In the genomic region with DNA sequence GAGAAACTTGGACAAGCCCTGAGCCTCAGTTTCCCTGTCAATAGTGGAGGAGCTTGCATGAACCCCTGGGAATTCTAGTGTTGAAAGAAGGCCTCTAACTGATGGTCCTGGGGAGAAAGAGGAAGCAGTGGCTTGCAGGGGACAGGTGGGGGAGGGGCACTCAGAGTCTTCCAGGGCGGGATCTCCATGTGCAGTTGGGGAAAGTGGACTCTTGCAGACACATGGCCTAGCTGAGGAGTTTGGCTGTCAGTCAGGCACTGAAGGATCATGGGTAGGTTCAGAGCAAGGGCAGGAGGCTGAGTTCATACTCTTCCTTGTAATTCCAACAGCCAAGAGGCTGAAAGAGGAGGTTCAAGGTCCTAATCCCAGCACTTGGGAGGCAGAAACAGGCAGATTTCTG, we compare ENCODE assay signal across 20 mouse cellular contexts. TPM values are rescaled to one million over a fixed set of nuclear protein-coding genes. Genes with fewer than 3 reads are reported as not detected.
DNase-seq lines count a peak whose midpoint lies in the region; ATAC-seq and TF ChIP-seq lines count a peak whose summit lies in the region.
"Had no signal": no experiment of that assay in that cellular context is flagged by ENCODE, and none has a peak within 500 bp of the region (broad histone marks: within the 10 kb centered on the region; RNA-seq: fewer than 3 reads in every experiment).

No protein-coding gene starts in this region.

- no peak overlapping the region for H3K9ac ChIP-seq in liver, embryonic 11.5 days (ENCODE audit: low read depth, low read length)
- H3K9ac ChIP-seq in midbrain, postnatal 0 days (replicated peaks; ENCODE audit: low read length, poor library complexity, severe bottlenecking): no peak overlapping the region
- H3K9ac ChIP-seq: embryonic facial prominence, embryonic 12.5 days; intestine, embryonic 15.5 days; limb, embryonic 12.5 days had no signal

- no peak for ATAC-seq in liver, embryonic 11.5 days (replicated peaks; ENCODE audit: low FRiP score)
- ATAC-seq in megakaryocyte progenitor cell, adult 5-6 weeks (replicated peaks; ENCODE audit: poor library complexity): peak; percentile 45
- ATAC-seq in cerebellum, adult (ENCODE audit: insufficient number of reproducible peaks, low FRiP score, low TSS enrichment): no peak
- no peak for ATAC-seq in midbrain, postnatal 0 days (ENCODE audit: low FRiP score)
- ATAC-seq: intestine, embryonic 15.5 days had no signal

- no peak overlapping the region for H3K27ac ChIP-seq in liver, embryonic 11.5 days (ENCODE audit: low read depth, low read length)
- no peak overlapping the region for H3K27ac ChIP-seq in midbrain, postnatal 0 days (ENCODE audit: low read depth, low read length)
- H3K27ac ChIP-seq: embryonic facial prominence, embryonic 12.5 days; intestine, embryonic 15.5 days; limb, embryonic 12.5 days had no signal

- H3K36me3 ChIP-seq in liver, embryonic 11.5 days (ENCODE audit: control insufficient read depth, insufficient read depth, low read length): no peaks in the 10 kb centered on the region
- no peaks in the 10 kb centered on the region for H3K36me3 ChIP-seq in midbrain, postnatal 0 days (ENCODE audit: insufficient read depth, low read length)
- H3K36me3 ChIP-seq: embryonic facial prominence, embryonic 12.5 days; intestine, embryonic 15.5 days; limb, embryonic 12.5 days had no signal

- H3K4me1 ChIP-seq in liver, embryonic 11.5 days (replicated peaks; ENCODE audit: control insufficient read depth, insufficient read depth, low read length): peaks cover 36% of the 10 kb centered on the region
- peaks cover 6% of the 10 kb centered on the region; the same call in 1 of the 2 replicates for H3K4me1 ChIP-seq in midbrain, postnatal 0 days (ENCODE audit: insufficient read depth, low read length)

- no peak for TF ChIP-seq CTCF in midbrain, postnatal 0 days (IDR thresholded peaks at IDR 0.05)

- H3K9me3 ChIP-seq in liver, embryonic 11.5 days (ENCODE audit: control insufficient read depth, low read length): no peaks in the 10 kb centered on the region
- H3K9me3 ChIP-seq in midbrain, postnatal 0 days (ENCODE audit: low read length): no peaks in the 10 kb centered on the region
- H3K9me3 ChIP-seq: embryonic facial prominence, embryonic 12.5 days; intestine, embryonic 15.5 days; limb, embryonic 12.5 days had no signal

- peak overlapping the region; percentile 41 for H3K4me2 ChIP-seq in liver, embryonic 11.5 days
- no peak overlapping the region for H3K4me2 ChIP-seq in midbrain, postnatal 0 days (ENCODE audit: low read depth, low read length, poor library complexity, severe bottlenecking)
- H3K4me2 ChIP-seq: embryonic facial prominence, embryonic 12.5 days; intestine, embryonic 15.5 days; limb, embryonic 12.5 days; midbrain, embryonic 11.5 days had no signal

- H3K4me3 ChIP-seq in liver, embryonic 11.5 days (ENCODE audit: low read depth, low read length): no peak overlapping the region
- no peak overlapping the region for H3K4me3 ChIP-seq in midbrain, postnatal 0 days (ENCODE audit: low read depth, low read length)
- H3K4me3 ChIP-seq: embryonic facial prominence, embryonic 12.5 days; intestine, embryonic 15.5 days; limb, embryonic 12.5 days had no signal

- H3K27me3 ChIP-seq in liver, embryonic 11.5 days (replicated peaks; ENCODE audit: control insufficient read depth, insufficient read depth, low read length): peaks cover 11% of the 10 kb centered on the region
- H3K27me3 ChIP-seq in midbrain, postnatal 0 days (ENCODE audit: insufficient read depth, low read length): no peaks in the 10 kb centered on the region
- H3K27me3 ChIP-seq: intestine, embryonic 15.5 days had no signal

- 36% methylated on average over 1 of the region's 1 CpGs for WGBS in liver, embryonic 11.5 days
- 53% methylated on average over 1 of the region's 1 CpGs for WGBS in midbrain, postnatal 0 days

- peak; percentile 36 for DNase-seq in embryo, embryonic 10.5 days (ENCODE audit: low spot score)
- no peak for DNase-seq in embryo, embryonic 9.5 days (ENCODE audit: extremely low spot score)
- peak; percentile 79 for DNase-seq in MEL-GATA-1-ER (ENCODE audit: extremely low read depth, low read depth)
- no peak for DNase-seq in liver, embryonic 11.5 days (ENCODE audit: low spot score)
- no peak for DNase-seq in thymus, postnatal 14 days
- DNase-seq in midbrain, postnatal 0 days (ENCODE audit: low spot score): no peak
- DNase-seq: adrenal gland, postnatal 10 days; cerebellum, postnatal 25 days; retina, postnatal 1 day had no signal

RNA-seq across cellular contexts. Expression of a gene that starts 2.7 kb away (rescaled TPM):
- polyA plus RNA-seq in liver, embryonic 11.5 days (2014; fragmentation: Nextera tagmentation; extraction: Ambion mirVana): 17.6 and 20.9 TPM in 2 replicates
- total RNA-seq in megakaryocyte progenitor cell, adult 5-6 weeks (2015): 39.0 and 41.2 TPM in 2 replicates
- total RNA-seq in megakaryocyte progenitor cell, adult 5-6 weeks (2017): 93.9 and 96.9 TPM in 2 replicates
- 494 and 539 TPM in 2 replicates for total RNA-seq in midbrain, postnatal 0 days (2014; rRNA removed)
- 350 and 358 TPM in 2 replicates for polyA plus RNA-seq in midbrain, postnatal 0 days (2015; fragmentation: Nextera tagmentation; extraction: Ambion mirVana)

RNA-seq across cellular contexts. Expression of a gene that starts 2.9 kb away (rescaled TPM):
- 50.9 and 52.4 TPM in 2 replicates for polyA plus RNA-seq in liver, embryonic 11.5 days (2014; fragmentation: Nextera tagmentation; extraction: Ambion mirVana)
- total RNA-seq in megakaryocyte progenitor cell, adult 5-6 weeks (2015): 3,382 and 3,510 TPM in 2 replicates
- total RNA-seq in megakaryocyte progenitor cell, adult 5-6 weeks (2017): 738 and 1,001 TPM in 2 replicates
- total RNA-seq in midbrain, postnatal 0 days (2014; rRNA removed): 5.9 and 7.5 TPM in 2 replicates
- 11.7 and 14.6 TPM in 2 replicates for polyA plus RNA-seq in midbrain, postnatal 0 days (2015; fragmentation: Nextera tagmentation; extraction: Ambion mirVana)
- total RNA-seq: neutrophil, adult 5-6 weeks had no signal

RNA-seq across cellular contexts. Expression of a gene that starts 8.9 kb away (rescaled TPM):
- 11.1 and 11.8 TPM in 2 replicates for polyA plus RNA-seq in liver, embryonic 11.5 days (2014; fragmentation: Nextera tagmentation; extraction: Ambion mirVana)
- total RNA-seq in megakaryocyte progenitor cell, adult 5-6 weeks (2015): 6,143 and 8,228 TPM in 2 replicates
- 2,359 and 2,989 TPM in 2 replicates for total RNA-seq in megakaryocyte progenitor cell, adult 5-6 weeks (2017)
- total RNA-seq in midbrain, postnatal 0 days (2014; rRNA removed): not detected in 2 replicates
- polyA plus RNA-seq in midbrain, postnatal 0 days (2015; fragmentation: Nextera tagmentation; extraction: Ambion mirVana): not detected in 2 replicates
- total RNA-seq: gastrocnemius, postnatal 25 days; neutrophil, adult 5-6 weeks had no signal
- polyA plus RNA-seq: hindbrain, embryonic 11.5 days; limb, embryonic 12.5 days had no signal

RNA-seq across cellular contexts. Expression of a gene that starts 13.5 kb away (rescaled TPM):
- polyA plus RNA-seq in liver, embryonic 11.5 days (2014; fragmentation: Nextera tagmentation; extraction: Ambion mirVana): not detected in 2 replicates
- total RNA-seq in megakaryocyte progenitor cell, adult 5-6 weeks (2015): 0.49 and 0.56 TPM in 2 replicates
- 1.2 TPM in 1 of 2 replicates, not detected in the other for total RNA-seq in megakaryocyte progenitor cell, adult 5-6 weeks (2017)
- total RNA-seq in midbrain, postnatal 0 days (2014; rRNA removed): not detected in 2 replicates
- not detected in 2 replicates for polyA plus RNA-seq in midbrain, postnatal 0 days (2015; fragmentation: Nextera tagmentation; extraction: Ambion mirVana)
- total RNA-seq: neutrophil, adult 5-6 weeks had no signal
- polyA plus RNA-seq: embryonic facial prominence, embryonic 12.5 days; heart, embryonic 14.5 days; hindbrain, embryonic 11.5 days; intestine, embryonic 15.5 days; limb, embryonic 12.5 days; midbrain, embryonic 11.5 days; stomach, embryonic 16.5 days had no signal

RNA-seq across cellular contexts. Expression of a gene that starts 22.9 kb away (rescaled TPM):
- 329 and 336 TPM in 2 replicates for polyA plus RNA-seq in liver, embryonic 11.5 days (2014; fragmentation: Nextera tagmentation; extraction: Ambion mirVana)
- 218 and 262 TPM in 2 replicates for total RNA-seq in megakaryocyte progenitor cell, adult 5-6 weeks (2015)
- 172 and 187 TPM in 2 replicates for total RNA-seq in megakaryocyte progenitor cell, adult 5-6 weeks (2017)
- 114 and 119 TPM in 2 replicates for total RNA-seq in midbrain, postnatal 0 days (2014; rRNA removed)
- polyA plus RNA-seq in midbrain, postnatal 0 days (2015; fragmentation: Nextera tagmentation; extraction: Ambion mirVana): 46.2 and 49.7 TPM in 2 replicates

Comparison
In these comparisons a context has a peak if more than half of its experiments do, and no peak if none do; other contexts are left out.
1. DNase-seq: peak in embryo, embryonic 10.5 days (single experiment) and MEL-GATA-1-ER (single experiment); none in embryo, embryonic 9.5 days (single experiment), liver, embryonic 11.5 days (single experiment), thymus, postnatal 14 days (single experiment) and midbrain, postnatal 0 days (single experiment).
2. RNA of a gene that starts 2.9 kb away (total RNA-seq): 738 to 3,510 TPM in megakaryocyte progenitor cell, adult 5-6 weeks; 5.9 to 7.5 TPM in midbrain, postnatal 0 days; every median in the first group is over 10 times any median in the second.
3. RNA of a gene that starts 8.9 kb away (total RNA-seq): 2,359 to 8,228 TPM in megakaryocyte progenitor cell, adult 5-6 weeks; not detected in midbrain, postnatal 0 days; every median in the first group is over 1,000 times any median in the second.